Mouse (Mus musculus) urinary bladder, postnatal 10 days (tissue): Measurements from ENCODE around the gene Zfp92.

Experiments used
- DNase-seq: peaks from one replicate; pipeline ENCODE4 v3.0.0; 2022; ENCODE audit warnings: low spot score

Gene Zfp92

DNA sequence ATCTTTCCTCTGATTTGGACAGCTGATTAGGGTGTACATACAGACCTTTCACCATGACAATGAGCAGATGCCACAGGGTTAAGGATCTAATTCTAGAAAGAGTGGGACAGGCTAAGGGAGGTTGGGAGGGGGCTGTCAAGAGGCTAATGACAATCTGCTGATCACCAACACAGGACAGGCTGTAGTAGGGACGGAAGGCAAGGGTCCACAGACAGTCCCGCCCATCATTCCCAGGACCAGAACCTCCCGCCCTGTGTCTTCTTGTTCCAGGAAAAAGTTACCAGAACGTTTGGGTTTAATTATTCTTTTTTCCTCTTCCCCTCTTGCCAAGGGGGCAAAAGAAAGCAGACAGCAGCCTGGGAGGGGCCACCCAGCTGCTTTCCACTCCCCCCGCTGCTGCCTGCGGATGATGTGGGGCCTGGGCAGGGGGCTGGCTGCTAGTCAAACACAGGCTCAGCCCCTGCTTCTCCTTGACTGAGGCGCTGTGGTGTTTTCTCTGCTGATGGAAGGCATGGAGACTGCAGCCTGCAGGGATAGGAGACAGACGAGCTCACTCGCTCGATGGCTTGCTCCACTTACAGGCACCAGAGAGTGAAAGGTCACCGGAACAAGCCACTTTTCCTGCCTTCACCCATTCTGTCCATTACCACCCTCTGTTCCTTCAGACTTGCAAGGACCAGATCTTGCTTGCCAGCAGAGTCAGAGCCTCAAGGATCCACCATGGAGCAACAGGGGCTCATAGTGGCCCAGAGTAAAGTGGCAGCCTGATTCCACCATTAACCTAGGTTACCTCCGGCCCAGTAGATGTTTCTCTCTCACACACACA is 63.7 kb downstream of the Zfp92 start:
- DNase-seq: no peak

DNA sequence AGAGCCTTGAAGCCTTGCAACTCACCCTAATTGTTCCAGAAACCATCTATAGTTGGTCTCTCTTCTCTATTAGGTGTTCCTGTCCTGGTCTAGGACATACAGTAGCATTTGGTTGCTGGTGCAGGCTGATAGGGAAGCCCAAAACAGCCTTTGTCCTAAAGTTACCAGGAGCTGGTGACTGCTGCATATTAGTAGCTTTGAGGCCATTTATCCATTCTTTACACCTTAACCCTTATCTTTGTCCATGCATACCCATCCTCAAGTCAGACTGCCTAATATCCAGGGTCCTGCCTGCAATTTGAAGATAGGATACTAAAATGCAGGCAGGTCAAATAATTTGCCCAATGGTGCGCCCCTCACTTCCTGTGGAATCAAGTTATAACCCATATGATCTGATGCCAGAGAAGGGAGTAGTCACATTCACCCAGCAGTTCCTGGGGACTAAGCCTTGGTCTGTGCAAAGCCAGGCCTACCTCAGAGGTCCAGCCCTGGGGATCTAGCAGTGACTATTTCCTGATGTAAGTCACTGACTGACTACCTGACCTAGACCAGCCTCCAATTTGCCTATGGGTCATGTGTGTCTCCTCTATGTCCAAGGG is 64.9 kb downstream of the Zfp92 start:
- no peak for DNase-seq

DNA sequence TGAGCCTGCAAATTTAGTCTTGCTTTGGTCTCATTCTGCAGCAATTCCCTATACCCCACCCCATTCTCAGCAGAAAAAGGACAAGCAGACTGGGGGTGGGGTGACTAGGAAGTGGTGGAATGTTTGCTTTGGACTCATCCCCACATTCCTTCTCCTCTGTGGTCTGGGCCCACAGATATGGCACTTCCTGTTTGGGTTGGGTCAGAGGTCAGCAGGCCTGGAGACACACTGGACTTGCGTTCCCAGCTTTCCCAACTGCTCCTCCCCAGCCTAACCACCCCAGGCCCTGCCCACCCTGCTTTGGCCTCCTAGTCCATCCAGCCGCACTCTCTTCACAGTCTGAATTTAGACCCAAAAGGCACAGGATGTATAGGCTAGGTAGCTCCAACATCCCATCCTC is 65.7 kb downstream of the Zfp92 start:
- no peak for DNase-seq

DNA sequence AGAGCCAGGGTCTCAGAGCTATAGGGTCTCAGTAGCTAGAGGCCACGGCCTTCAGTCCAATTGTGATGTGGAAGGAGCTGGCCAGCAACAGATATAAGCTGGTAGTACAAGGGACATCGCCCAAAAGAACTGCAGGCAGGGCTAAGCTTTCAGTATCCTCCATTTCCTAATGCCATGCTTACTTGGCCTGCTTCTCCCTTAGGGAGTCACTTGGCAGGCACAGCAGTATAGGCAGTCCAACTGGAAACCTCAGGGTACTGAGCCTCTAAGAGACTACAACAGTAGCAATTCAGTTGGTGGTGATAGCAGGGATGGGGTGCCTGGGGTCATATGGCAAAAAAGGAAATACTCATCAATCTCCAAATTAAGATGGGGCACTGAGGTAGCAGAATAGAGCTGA is 66.6 kb downstream of the Zfp92 start:
- no peak for DNase-seq
